Mouse (Mus musculus): ENCODE data around the gene Mx1. TPM values are rescaled to one million over a fixed set of nuclear protein-coding genes. Genes with fewer than 3 reads are reported as not detected.

Mx1 gene
- total and polyA plus RNA-seq, 3 experiments = 0.72 to 8.6 (median 7.8) TPM

DNA sequence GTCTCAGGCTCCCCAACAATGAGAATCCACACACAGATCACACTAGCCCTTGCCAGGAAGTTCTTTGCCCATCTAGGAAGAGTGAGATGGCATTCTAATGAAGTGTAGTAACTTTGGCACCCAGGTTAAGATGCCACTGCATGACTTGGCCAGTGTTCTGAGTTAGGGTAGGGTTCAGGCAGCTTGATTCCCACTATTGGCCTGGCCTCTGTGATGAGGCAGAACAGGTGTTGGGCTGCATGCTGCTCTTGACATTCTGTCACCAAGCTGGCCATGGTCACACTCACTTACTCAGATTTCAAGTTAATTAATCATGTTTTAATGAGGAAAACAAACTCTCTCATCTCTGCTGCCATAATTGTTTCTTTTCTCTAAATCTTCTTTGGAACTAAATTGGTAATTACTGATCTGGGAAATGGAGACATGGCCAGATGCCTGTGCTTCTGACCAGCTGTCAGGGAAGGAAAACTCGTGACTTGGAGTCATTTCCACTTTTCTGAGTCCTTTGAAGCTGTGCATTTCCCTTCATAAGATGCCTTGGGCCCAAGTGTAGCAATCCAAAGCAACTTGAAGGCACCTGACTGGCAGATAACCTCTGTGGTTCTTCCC is 25.2 kb downstream of the Mx1 start:
- Histone ChIP-seq H3K4me2 (ENCODE audit: insufficient read depth, low read depth, poor library complexity, severe bottlenecking) (no peak overlapping the region), H3K27me3 (replicated peaks) (no peaks in the 10 kb centered on the region), H3K79me2 (replicated peaks; ENCODE audit: control insufficient read depth, extremely low read depth, insufficient read depth, poor library complexity, severe bottlenecking) (no peaks in the 10 kb centered on the region), H3K4me3 (replicated peaks in 1 of 3; ENCODE audit: low read depth in 2 of 3, low read length in 2 of 3, poor library complexity in 1 of 3) (no peak overlapping the region), H3K9me3 (replicated peaks; ENCODE audit: low read length) (no peaks in the 10 kb centered on the region), H3K27ac (ENCODE audit: insufficient read depth, low read depth) (no peak overlapping the region), H3K9ac (ENCODE audit: insufficient read depth, low read depth) (no peak overlapping the region), H3K4me1 (ENCODE audit: control insufficient read depth in 1 of 2, insufficient read depth in 2 of 2) (peaks cover 0 to 5% of the 10 kb centered on the region in 2 experiments; a peak in 1 of 4 replicates), H3K36me3 (replicated peaks in 1 of 2; ENCODE audit: control insufficient read depth in 1 of 2, insufficient read depth in 1 of 2, low read length in 1 of 2) (no peaks in the 10 kb centered on the region)
- DNase-seq (ENCODE audit: extremely low read depth) = no peak
- dilution Hi-C loops (cut with MboI; ENCODE audit: extremely low pct_ligation_motif_present, extremely low pct_unique_long_range_greater_than_20kb, low sequenced_read_pairs) (no loop called here), in situ Hi-C loops (cut with MboI; ENCODE audit: low pct_ligation_motif_present, low pct_unique_long_range_greater_than_20kb, low sequenced_read_pairs) (no loop called here)
- TF ChIP-seq E2F4 (IDR thresholded peaks at IDR 0.05; ENCODE audit: insufficient replicate concordance, low read depth, low read length) = no peak
- no peak for TF ChIP-seq MEF2A (IDR thresholded peaks at IDR 0.05; ENCODE audit: borderline replicate concordance, low read depth, low read length)
- no peak for TF ChIP-seq SMC3 (IDR thresholded peaks at IDR 0.05; ENCODE audit: low read depth, low read length)
- no peak for TF ChIP-seq CHD1 (IDR thresholded peaks at IDR 0.05; ENCODE audit: low read depth, low read length)
- TF ChIP-seq EP300 (IDR thresholded peaks at IDR 0.05; ENCODE audit: low read length) = no peak

DNA sequence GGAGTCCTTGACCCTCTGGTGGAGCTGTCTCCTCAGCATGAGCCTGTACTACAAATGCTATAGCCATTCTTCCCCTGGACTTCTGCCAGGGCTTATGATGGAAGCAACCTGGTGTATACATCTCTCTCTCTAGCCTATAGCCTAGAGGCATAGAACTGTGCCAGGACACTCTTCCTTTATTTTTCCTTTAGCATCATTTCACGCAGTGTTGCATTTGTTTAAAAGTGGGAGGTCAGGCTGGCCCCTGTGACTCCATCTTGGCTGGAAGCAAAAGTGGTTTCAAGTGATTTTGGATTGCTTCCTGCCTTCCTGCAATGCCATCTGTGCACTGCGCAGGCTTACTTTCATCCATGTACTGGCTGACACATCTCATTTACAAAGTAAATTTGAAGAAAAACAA is 28.5 kb downstream of the Mx1 start:
- H3K4me1 ChIP-seq (ENCODE audit: control insufficient read depth in 1 of 2, insufficient read depth in 2 of 2) = no peaks in the 10 kb centered on the region
- H3K27me3 ChIP-seq (replicated peaks) = no peaks in the 10 kb centered on the region
- TF ChIP-seq POLR2A (IDR thresholded peaks at IDR 0.05; ENCODE audit: low read depth, low read length) = no peak
- TF ChIP-seq NELFE (IDR thresholded peaks at IDR 0.05; ENCODE audit: low read depth, low read length) = no peak
- no peak for TF ChIP-seq RAD21 (IDR thresholded peaks at IDR 0.05; ENCODE audit: low read depth, low read length)
- TF ChIP-seq ZC3H11A (IDR thresholded peaks at IDR 0.05; ENCODE audit: low read depth, low read length) = no peak
- no peak for TF ChIP-seq GABPA (IDR thresholded peaks at IDR 0.05; ENCODE audit: insufficient replicate concordance, low read depth, low read length)
- TF ChIP-seq E2F4 (IDR thresholded peaks at IDR 0.05; ENCODE audit: insufficient replicate concordance, low read depth, low read length) = no peak
- H3K9ac ChIP-seq (ENCODE audit: insufficient read depth, low read depth) = no peak overlapping the region
- H3K9me3 ChIP-seq (replicated peaks; ENCODE audit: low read length) = no peaks in the 10 kb centered on the region
- DNase-seq (ENCODE audit: extremely low read depth) = no peak
- in situ Hi-C loops (cut with MboI; ENCODE audit: low pct_ligation_motif_present, low pct_unique_long_range_greater_than_20kb, low sequenced_read_pairs) (no loop called here), dilution Hi-C loops (cut with MboI; ENCODE audit: extremely low pct_ligation_motif_present, extremely low pct_unique_long_range_greater_than_20kb, low sequenced_read_pairs) (no loop called here)
- H3K4me2 ChIP-seq (ENCODE audit: insufficient read depth, low read depth, poor library complexity, severe bottlenecking) = no peak overlapping the region
- no peak overlapping the region for H3K27ac ChIP-seq (ENCODE audit: insufficient read depth, low read depth)
- no peak overlapping the region for H3K4me3 ChIP-seq (replicated peaks in 1 of 3; ENCODE audit: low read depth in 2 of 3, low read length in 2 of 3, poor library complexity in 1 of 3)
- no peaks in the 10 kb centered on the region for H3K36me3 ChIP-seq (replicated peaks in 1 of 2; ENCODE audit: control insufficient read depth in 1 of 2, insufficient read depth in 1 of 2, low read length in 1 of 2)
- H3K79me2 ChIP-seq (replicated peaks; ENCODE audit: control insufficient read depth, extremely low read depth, insufficient read depth, poor library complexity, severe bottlenecking) = no peaks in the 10 kb centered on the region

DNA sequence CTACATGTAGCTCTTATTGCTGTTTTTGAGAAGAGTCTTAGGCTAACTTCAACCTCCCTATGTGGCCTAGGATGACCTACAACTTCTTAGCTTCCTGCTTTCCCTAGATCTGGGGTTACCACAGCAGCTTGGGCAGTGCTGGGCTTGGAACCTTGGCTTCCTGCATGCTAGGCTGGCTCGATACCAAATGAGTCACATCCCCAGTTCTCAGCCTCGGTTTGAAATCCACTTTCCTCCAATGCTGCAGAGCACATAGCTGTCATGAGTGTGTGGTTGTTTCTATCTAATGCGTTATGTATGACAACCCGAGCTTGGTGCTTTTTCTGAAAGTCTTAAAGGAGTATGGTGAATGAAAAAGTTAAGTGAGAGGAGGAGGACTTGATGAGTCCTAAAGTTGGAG is 31.4 kb downstream of the Mx1 start:
- Histone ChIP-seq H3K4me3 (replicated peaks in 1 of 3; ENCODE audit: low read depth in 2 of 3, low read length in 2 of 3, poor library complexity in 1 of 3) (no peak overlapping the region), H3K36me3 (replicated peaks in 1 of 2; ENCODE audit: control insufficient read depth in 1 of 2, insufficient read depth in 1 of 2, low read length in 1 of 2) (no peaks in the 10 kb centered on the region), H3K4me1 (ENCODE audit: control insufficient read depth in 1 of 2, insufficient read depth in 2 of 2) (no peaks in the 10 kb centered on the region), H3K27ac (ENCODE audit: insufficient read depth, low read depth) (no peak overlapping the region), H3K4me2 (ENCODE audit: insufficient read depth, low read depth, poor library complexity, severe bottlenecking) (no peak overlapping the region), H3K9ac (ENCODE audit: insufficient read depth, low read depth) (no peak overlapping the region), H3K79me2 (replicated peaks; ENCODE audit: control insufficient read depth, extremely low read depth, insufficient read depth, poor library complexity, severe bottlenecking) (no peaks in the 10 kb centered on the region), H3K27me3 (replicated peaks) (no peaks in the 10 kb centered on the region), H3K9me3 (replicated peaks; ENCODE audit: low read length) (peaks cover 3% of the 10 kb centered on the region)
- dilution Hi-C loops (cut with MboI; ENCODE audit: extremely low pct_ligation_motif_present, extremely low pct_unique_long_range_greater_than_20kb, low sequenced_read_pairs) (no loop called here), in situ Hi-C loops (cut with MboI; ENCODE audit: low pct_ligation_motif_present, low pct_unique_long_range_greater_than_20kb, low sequenced_read_pairs) (no loop called here)
- no peak for DNase-seq (ENCODE audit: extremely low read depth)
- TF ChIP-seq MAFK (IDR thresholded peaks at IDR 0.05; ENCODE audit: insufficient replicate concordance, low read length) = no peak
- TF ChIP-seq USF2 (conservative IDR thresholded peaks at IDR 0.05; ENCODE audit: low read depth, low read length) = no peak
- no peak for TF ChIP-seq IRF4 (IDR thresholded peaks at IDR 0.05; ENCODE audit: low read depth, low read length)
- TF ChIP-seq PAX5 (IDR thresholded peaks at IDR 0.05; ENCODE audit: low read length) = no peak
- no peak for TF ChIP-seq JUN (IDR thresholded peaks at IDR 0.05; ENCODE audit: insufficient read depth, low read depth, low read length)
- TF ChIP-seq CHD2 (IDR thresholded peaks at IDR 0.05; ENCODE audit: low read length) = no peak
- no peak for TF ChIP-seq ZMIZ1 (IDR thresholded peaks at IDR 0.05; ENCODE audit: low read depth, low read length)
